Mouse (Mus musculus) heart, embryonic 11.5 days (tissue): Measurements from ENCODE around the gene Trpm5. TPM values are rescaled to one million over a fixed set of nuclear protein-coding genes. Genes with fewer than 3 reads are reported as not detected.

ENCODE experiments used
- ATAC-seq: fragments of 200-750 bp; cut with Nextera tagmentation; replicated peaks from 2 replicates; pipeline ENCODE4 v1.8.0; 2017; ENCODE audit warnings: moderate library complexity; ENCODE audit not compliant: insufficient number of reproducible peaks, low FRiP score, low TSS enrichment
- H3K27ac ChIP-seq: fragments of 300-500 bp; sonication (generic); 2 replicates; pipeline ENCODE4 v1.5.1; 2014; ENCODE audit warnings: mild to moderate bottlenecking, low read depth, low read length
- H3K27me3 ChIP-seq: fragments of 300-500 bp; sonication (generic); 2 replicates; pipeline ENCODE4 v1.6.1; 2014; ENCODE audit warnings: mild to moderate bottlenecking, low read length, mixed read lengths; ENCODE audit not compliant: control insufficient read depth, insufficient read depth
- H3K36me3 ChIP-seq: fragments of 300-500 bp; sonication (generic); 2 replicates; pipeline ENCODE4 v1.6.1; 2014; ENCODE audit warnings: mild to moderate bottlenecking, low read length, moderate library complexity, mixed read lengths; ENCODE audit not compliant: control insufficient read depth, insufficient read depth
- H3K4me1 ChIP-seq: fragments of 300-500 bp; sonication (generic); 2 replicates; pipeline ENCODE4 v1.6.1; 2014; ENCODE audit warnings: low read length; ENCODE audit not compliant: control insufficient read depth, insufficient read depth
- H3K4me2 ChIP-seq: fragments of 300-500 bp; sonication (generic); 2 replicates; pipeline ENCODE4 v1.6.1; 2014; ENCODE audit warnings: mild to moderate bottlenecking, moderate library complexity
- H3K4me3 ChIP-seq: fragments of 300-500 bp; sonication (generic); 2 replicates; pipeline ENCODE4 v1.5.1; 2014; ENCODE audit warnings: low read depth, low read length
- H3K9ac ChIP-seq: fragments of 300-500 bp; sonication (generic); 2 replicates; pipeline ENCODE4 v1.6.1; 2014; ENCODE audit warnings: mild to moderate bottlenecking, low read depth, low read length, moderate library complexity
- H3K9me3 ChIP-seq: fragments of 300-500 bp; sonication (generic); replicated peaks from 2 replicates; pipeline ENCODE4 v1.6.1; 2016; ENCODE audit warnings: low read length; ENCODE audit not compliant: control insufficient read depth
- WGBS: fragments of 180-500 bp; shearing (Covaris S2); extraction: QIAGEN DNeasy Blood & Tissue Kit; methylation state at CpG from one replicate; pipeline ENCODE4 v1.1.7; 2014; ENCODE audit not compliant: insufficient replicate concordance; 5-methylcytosine and 5-hydroxymethylcytosine counted together
- polyA plus RNA-seq: library from polyadenylated mRNA; unstranded; fragments of >200 nt; fragmentation: Nextera tagmentation; extraction: Ambion mirVana; gene quantifications from 2 replicates; pipeline ENCODE4 v1.2.1, GENCODE M21; 2014

Gene Trpm5
- polyA plus RNA-seq, 1 experiment from 2014 or later, result 2.4 TPM

- H3K27me3 ChIP-seq, result peaks cover 5% of the 10 kb centered on the region
- no peaks in the 10 kb centered on the region for H3K36me3 ChIP-seq
- H3K9ac ChIP-seq, result no peak overlapping the region
- H3K4me1 ChIP-seq, result no peaks in the 10 kb centered on the region
- no peak for ATAC-seq
- H3K9me3 ChIP-seq, result no peaks in the 10 kb centered on the region
- whole genome bisulfite sequencing, result 46% methylated on average over 1 of the region's 1 CpGs
- H3K4me2 ChIP-seq, result no peak overlapping the region
- H3K27ac ChIP-seq, result no peak overlapping the region
- no peak overlapping the region for H3K4me3 ChIP-seq
Observed at GRCm38 (mm10) chr7:143095554-143095907, 1.1 kb upstream of the Trpm5 start.

- no peaks in the 10 kb centered on the region for H3K9me3 ChIP-seq
- H3K9ac ChIP-seq, result no peak overlapping the region
- no peak overlapping the region for H3K4me3 ChIP-seq
- no peaks in the 10 kb centered on the region for H3K4me1 ChIP-seq
- H3K36me3 ChIP-seq, result no peaks in the 10 kb centered on the region
- no peak for ATAC-seq
- H3K27ac ChIP-seq, result no peak overlapping the region
- no peak overlapping the region for H3K4me2 ChIP-seq
- H3K27me3 ChIP-seq, result peaks cover 3% of the 10 kb centered on the region; the same call in 1 of the 2 replicates
- WGBS, result 67% methylated on average over 3 of the region's 3 CpGs
Observed at GRCm38 (mm10) chr7:143093847-143094246, 595 bp downstream of the Trpm5 start.

- Histone ChIP-seq H3K27ac (peak overlapping the region; percentile 46; the same call in 1 of the 2 replicates), H3K9me3 (no peaks in the 10 kb centered on the region), H3K4me1 (peaks cover 9% of the 10 kb centered on the region), H3K4me3 (no peak overlapping the region), H3K4me2 (0 out of 2 replicates have a peak overlapping the region, but pooled peaks have one; percentile 11), H3K27me3 (peaks cover 11% of the 10 kb centered on the region), H3K36me3 (no peaks in the 10 kb centered on the region), H3K9ac (no peak overlapping the region)
- 49% methylated on average over 4 of the region's 4 CpGs for WGBS
- ATAC-seq, result peak; percentile 40
Observed at GRCm38 (mm10) chr7:143087070-143087579, 7.3 kb downstream of the Trpm5 start.

GRCm38 (mm10) chr7:143086366-143086765 is 8.1 kb downstream of the Trpm5 start:
- peaks cover 11% of the 10 kb centered on the region for H3K27me3 ChIP-seq
- no peaks in the 10 kb centered on the region for H3K9me3 ChIP-seq
- 0 out of 2 replicates have a peak overlapping the region, but pooled peaks have one; percentile 11 for H3K4me2 ChIP-seq
- ATAC-seq, result no peak
- H3K4me1 ChIP-seq, result peaks cover 9% of the 10 kb centered on the region
- peak overlapping the region; percentile 46; the same call in 1 of the 2 replicates for H3K27ac ChIP-seq
- H3K36me3 ChIP-seq, result no peaks in the 10 kb centered on the region
- no peak overlapping the region for H3K4me3 ChIP-seq
- WGBS, result 47% methylated on average over 2 of the region's 2 CpGs
- no peak overlapping the region for H3K9ac ChIP-seq

- H3K9ac ChIP-seq, result no peak overlapping the region
- ATAC-seq, result no peak
- H3K27me3 ChIP-seq, result peaks cover 8% of the 10 kb centered on the region
- WGBS, result 73% methylated on average over 2 of the region's 2 CpGs
- H3K4me1 ChIP-seq, result peaks cover 9% of the 10 kb centered on the region
- H3K4me3 ChIP-seq, result no peak overlapping the region
- no peaks in the 10 kb centered on the region for H3K36me3 ChIP-seq
- no peak overlapping the region for H3K4me2 ChIP-seq
- no peaks in the 10 kb centered on the region for H3K9me3 ChIP-seq
- H3K27ac ChIP-seq, result no peak overlapping the region
Observed at GRCm38 (mm10) chr7:143083708-143084107, 10.7 kb downstream of the Trpm5 start.

- Histone ChIP-seq H3K27me3 (peaks cover 8% of the 10 kb centered on the region), H3K27ac (no peak overlapping the region), H3K4me3 (no peak overlapping the region), H3K36me3 (no peaks in the 10 kb centered on the region), H3K4me2 (no peak overlapping the region), H3K9me3 (no peaks in the 10 kb centered on the region), H3K4me1 (peaks cover 7% of the 10 kb centered on the region), H3K9ac (no peak overlapping the region)
- no peak for ATAC-seq
- WGBS, result 60% methylated on average over 6 of the region's 6 CpGs
Observed at GRCm38 (mm10) chr7:143082024-143082423, 12.4 kb downstream of the Trpm5 start.

DNA sequence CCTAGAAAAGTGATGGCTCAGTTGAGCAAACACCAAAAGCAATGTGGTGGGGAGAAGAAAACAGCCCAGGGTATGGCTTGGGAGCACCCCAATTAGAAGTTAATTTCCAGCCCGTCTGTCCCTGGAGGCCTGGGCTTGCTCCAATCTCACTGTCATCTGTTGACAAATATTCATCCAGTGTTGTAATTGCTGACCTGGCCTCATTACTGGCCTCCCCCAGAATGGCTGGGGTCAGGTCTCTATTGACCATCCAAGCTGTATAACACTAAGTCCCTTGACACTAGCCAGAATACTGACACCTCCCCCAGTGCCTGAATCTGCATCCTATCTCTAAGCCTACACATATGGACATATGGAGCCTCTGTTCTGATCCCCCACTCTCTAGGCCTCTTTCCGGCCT is 17.1 kb downstream of the Trpm5 start:
- no peak overlapping the region for H3K4me3 ChIP-seq
- ATAC-seq, result no peak
- 71% methylated on average over 2 of the region's 2 CpGs for WGBS

GRCm38 (mm10) chr7:143075394-143075793 is 19.0 kb downstream of the Trpm5 start:
- Histone ChIP-seq H3K9me3 (no peaks in the 10 kb centered on the region), H3K9ac (0 out of 2 replicates have a peak overlapping the region, but pooled peaks have one; percentile 1), H3K27ac (no peak overlapping the region), H3K4me1 (peaks cover 4% of the 10 kb centered on the region), H3K4me3 (no peak overlapping the region), H3K4me2 (no peak overlapping the region), H3K36me3 (no peaks in the 10 kb centered on the region), H3K27me3 (peaks cover 3% of the 10 kb centered on the region; the same call in 1 of the 2 replicates)
- 52% methylated on average over 5 of the region's 5 CpGs for WGBS
- ATAC-seq, result no peak

More for the DNA sequence above, 17.1 kb downstream of the Trpm5 start:
- Histone ChIP-seq H3K4me1 (no peaks in the 10 kb centered on the region), H3K27me3 (peaks cover 2% of the 10 kb centered on the region; the same call in 1 of the 2 replicates), H3K36me3 (no peaks in the 10 kb centered on the region), H3K9ac (no peak overlapping the region), H3K4me2 (no peak overlapping the region), H3K9me3 (no peaks in the 10 kb centered on the region), H3K27ac (no peak overlapping the region)

DNA sequence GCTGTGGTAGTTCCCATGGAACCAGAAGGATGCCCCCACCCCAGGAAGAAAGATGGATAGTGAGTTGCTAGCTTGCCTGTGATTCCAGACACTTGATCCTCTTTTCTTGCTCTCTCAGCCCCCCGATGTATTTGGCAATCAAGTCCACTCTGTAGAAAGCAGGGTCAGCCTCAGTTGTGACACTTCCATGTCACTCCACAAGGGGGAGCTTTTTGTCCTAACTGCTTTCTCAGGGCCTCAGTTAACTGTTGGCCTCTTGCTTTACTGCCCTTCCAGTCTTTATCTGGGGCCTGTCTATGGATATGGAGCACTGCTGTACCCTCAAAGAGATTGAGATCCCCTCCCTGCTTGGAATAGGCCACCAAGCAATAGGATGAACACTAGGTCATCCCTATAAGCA is 21.4 kb downstream of the Trpm5 start:
- Histone ChIP-seq H3K27me3 (peaks cover 3% of the 10 kb centered on the region; the same call in 1 of the 2 replicates), H3K9ac (no peak overlapping the region), H3K36me3 (peaks cover 2% of the 10 kb centered on the region), H3K4me1 (peaks cover 15% of the 10 kb centered on the region), H3K4me3 (no peak overlapping the region), H3K27ac (no peak overlapping the region), H3K9me3 (no peaks in the 10 kb centered on the region), H3K4me2 (no peak overlapping the region)
- 73% methylated on average over 1 of the region's 1 CpGs for WGBS
- no peak for ATAC-seq
